Mouse (Mus musculus): Measurements from ENCODE around the gene Taf1. TPM values are rescaled to one million over a fixed set of nuclear protein-coding genes. Genes with fewer than 3 reads are reported as not detected.
"Not testable (repeated sequence)": the region's sequence is repeated elsewhere in the genome, so short reads cannot be mapped to it uniquely, and the experiment has no call there.

The Taf1 gene
- polyA plus RNA-seq (2015; fragmentation: Nextera tagmentation; extraction: Ambion mirVana) = 13.9 and 14.9 TPM in 2 replicates

- peak within 1 kb of the TSS; percentile 64 for H3K4me3 ChIP-seq (replicated peaks)
- peaks cover 8% of the 10 kb centered on the region; the same call in 1 of the 2 replicates for H3K4me1 ChIP-seq
- H3K4me2 ChIP-seq = peak within 1 kb of the TSS; percentile 58
- peak; percentile 99 for ATAC-seq (replicated peaks; ENCODE audit: low FRiP score)
- H3K27me3 ChIP-seq = peaks cover 8% of the 10 kb centered on the region; the same call in 1 of the 2 replicates
- 22% methylated on average over 47 of the region's 47 CpGs for WGBS
- peak within 1 kb of the TSS; percentile 85 for H3K27ac ChIP-seq
- peak within 1 kb of the TSS; percentile 55 for H3K9ac ChIP-seq
- H3K9me3 ChIP-seq (replicated peaks) = no peaks in the 10 kb centered on the region
- H3K36me3 ChIP-seq = peaks cover 18% of the 10 kb centered on the region; the same call in 1 of the 2 replicates
Observed at GRCm38 (mm10) chrX:101532347-101533221, at the start of gene Taf1. Taf1 (plus strand) TSS chrX:101532734.

- H3K4me3 ChIP-seq (replicated peaks); ATAC-seq (replicated peaks; ENCODE audit: low FRiP score); H3K9ac ChIP-seq; H3K9me3 ChIP-seq (replicated peaks); H3K36me3 ChIP-seq; H3K27me3 ChIP-seq; H3K27ac ChIP-seq; H3K4me1 ChIP-seq; H3K4me2 ChIP-seq: not testable (repeated sequence)
- WGBS = 31% methylated on average over 10 of the region's 12 CpGs
Observed at GRCm38 (mm10) chrX:101486487-101487152, 45.9 kb upstream of the Taf1 start.

GRCm38 (mm10) chrX:101504636-101505035 lies 27.9 kb upstream of the Taf1 start:
- H3K4me3 ChIP-seq (replicated peaks) = no peak overlapping the region
- no peaks in the 10 kb centered on the region for H3K4me1 ChIP-seq
- no peaks in the 10 kb centered on the region; the same call in 1 of the 2 replicates for H3K27me3 ChIP-seq
- ATAC-seq (replicated peaks; ENCODE audit: low FRiP score) = no peak
- no peak overlapping the region for H3K27ac ChIP-seq
- H3K4me2 ChIP-seq = no peak overlapping the region
- no peak overlapping the region for H3K9ac ChIP-seq
- no peaks in the 10 kb centered on the region for H3K9me3 ChIP-seq (replicated peaks)
- H3K36me3 ChIP-seq = no peaks in the 10 kb centered on the region
- WGBS = 14% methylated on average over 3 of the region's 3 CpGs

GRCm38 (mm10) chrX:101515710-101516109 lies 16.8 kb upstream of the Taf1 start:
- Histone ChIP-seq H3K4me2 (no peak overlapping the region), H3K4me3 (replicated peaks) (no peak overlapping the region), H3K9ac (no peak overlapping the region), H3K36me3 (no peaks in the 10 kb centered on the region), H3K9me3 (replicated peaks) (no peaks in the 10 kb centered on the region), H3K27ac (no peak overlapping the region), H3K27me3 (no peaks in the 10 kb centered on the region), H3K4me1 (no peaks in the 10 kb centered on the region)
- ATAC-seq (replicated peaks; ENCODE audit: low FRiP score) = no peak
- WGBS = 20% methylated on average over 2 of the region's 2 CpGs

- Histone ChIP-seq H3K9ac (no peak overlapping the region), H3K36me3 (no peaks in the 10 kb centered on the region), H3K9me3 (replicated peaks) (no peaks in the 10 kb centered on the region), H3K27ac (no peak overlapping the region), H3K4me1 (no peaks in the 10 kb centered on the region), H3K4me2 (no peak overlapping the region), H3K4me3 (replicated peaks) (no peak overlapping the region), H3K27me3 (no peaks in the 10 kb centered on the region)
- ATAC-seq (replicated peaks; ENCODE audit: low FRiP score) = no peak
- 88% methylated on average over 4 of the region's 4 CpGs for WGBS
Observed at GRCm38 (mm10) chrX:101518006-101518405, 14.5 kb upstream of the Taf1 start.

- Histone ChIP-seq H3K36me3 (no peaks in the 10 kb centered on the region), H3K27me3 (0 out of 2 replicates have a peak, but pooled peaks cover 2% of the 10 kb centered on the region), H3K9ac (no peak overlapping the region), H3K4me2 (no peak overlapping the region), H3K4me1 (no peaks in the 10 kb centered on the region), H3K27ac (no peak overlapping the region), H3K4me3 (replicated peaks) (no peak overlapping the region), H3K9me3 (replicated peaks) (no peaks in the 10 kb centered on the region)
- 87% methylated on average over 15 of the region's 15 CpGs for WGBS
- ATAC-seq (replicated peaks; ENCODE audit: low FRiP score) = no peak
Observed at GRCm38 (mm10) chrX:101522027-101522426, 10.5 kb upstream of the Taf1 start.

- Histone ChIP-seq H3K9me3 (replicated peaks) (no peaks in the 10 kb centered on the region), H3K27ac (no peak overlapping the region), H3K36me3 (no peaks in the 10 kb centered on the region), H3K4me3 (replicated peaks) (peak overlapping the region; percentile 21), H3K4me2 (0 out of 2 replicates have a peak overlapping the region, but pooled peaks have one; percentile 16), H3K27me3 (peaks cover 14% of the 10 kb centered on the region; the same call in 1 of the 2 replicates), H3K4me1 (no peaks in the 10 kb centered on the region), H3K9ac (no peak overlapping the region)
- WGBS = 58% methylated on average over 9 of the region's 9 CpGs
- no peak for ATAC-seq (replicated peaks; ENCODE audit: low FRiP score)
Observed at GRCm38 (mm10) chrX:101527356-101527755, 5.2 kb upstream of the Taf1 start.

GRCm38 (mm10) chrX:101585455-101585854 lies 52.9 kb downstream of the Taf1 start:
- ATAC-seq (replicated peaks; ENCODE audit: low FRiP score) = no peak
- no peak overlapping the region for H3K4me3 ChIP-seq (replicated peaks)
- no peak overlapping the region for H3K27ac ChIP-seq
- 68% methylated on average over 1 of the region's 1 CpGs for WGBS
- no peak overlapping the region for H3K4me2 ChIP-seq
- H3K27me3 ChIP-seq = peaks cover 3% of the 10 kb centered on the region; the same call in 1 of the 2 replicates
- no peaks in the 10 kb centered on the region for H3K9me3 ChIP-seq (replicated peaks)
- no peak overlapping the region for H3K9ac ChIP-seq
- no peaks in the 10 kb centered on the region for H3K4me1 ChIP-seq
- peaks cover 26% of the 10 kb centered on the region for H3K36me3 ChIP-seq

GRCm38 (mm10) chrX:101616183-101616582 lies 83.6 kb downstream of the Taf1 start:
- ATAC-seq (replicated peaks; ENCODE audit: low FRiP score) = no peak
- Histone ChIP-seq H3K4me3 (replicated peaks) (no peak overlapping the region), H3K4me2 (no peak overlapping the region), H3K4me1 (no peaks in the 10 kb centered on the region), H3K9ac (no peak overlapping the region), H3K27ac (no peak overlapping the region), H3K27me3 (peaks cover 24% of the 10 kb centered on the region; the same call in 1 of the 2 replicates), H3K36me3 (no peaks in the 10 kb centered on the region), H3K9me3 (replicated peaks) (no peaks in the 10 kb centered on the region)
- WGBS = 88% methylated on average over 3 of the region's 3 CpGs

GRCm38 (mm10) chrX:101617889-101618288 lies 85.4 kb downstream of the Taf1 start:
- WGBS = 67% methylated on average over 10 of the region's 10 CpGs
- no peak for ATAC-seq (replicated peaks; ENCODE audit: low FRiP score)
- no peaks in the 10 kb centered on the region for H3K9me3 ChIP-seq (replicated peaks)
- no peaks in the 10 kb centered on the region for H3K4me1 ChIP-seq
- no peak overlapping the region for H3K4me3 ChIP-seq (replicated peaks)
- no peak overlapping the region for H3K4me2 ChIP-seq
- peaks cover 20% of the 10 kb centered on the region; the same call in 1 of the 2 replicates for H3K27me3 ChIP-seq
- H3K27ac ChIP-seq = no peak overlapping the region
- no peak overlapping the region for H3K9ac ChIP-seq
- H3K36me3 ChIP-seq = no peaks in the 10 kb centered on the region

- Histone ChIP-seq H3K27me3 (peaks cover 15% of the 10 kb centered on the region; the same call in 1 of the 2 replicates), H3K4me3 (replicated peaks) (no peak overlapping the region), H3K4me1 (no peaks in the 10 kb centered on the region), H3K36me3 (no peaks in the 10 kb centered on the region), H3K9me3 (replicated peaks) (no peaks in the 10 kb centered on the region), H3K9ac (no peak overlapping the region), H3K4me2 (no peak overlapping the region), H3K27ac (no peak overlapping the region)
- WGBS = 59% methylated on average over 6 of the region's 6 CpGs
- ATAC-seq (replicated peaks; ENCODE audit: low FRiP score) = no peak
Observed at GRCm38 (mm10) chrX:101620317-101620716, 87.8 kb downstream of the Taf1 start.

GRCm38 (mm10) chrX:101622539-101622938 lies 90.0 kb downstream of the Taf1 start:
- 67% methylated on average over 3 of the region's 3 CpGs for WGBS
- Histone ChIP-seq H3K4me2 (no peak overlapping the region), H3K27me3 (peaks cover 12% of the 10 kb centered on the region; the same call in 1 of the 2 replicates), H3K4me1 (no peaks in the 10 kb centered on the region), H3K27ac (no peak overlapping the region), H3K4me3 (replicated peaks) (no peak overlapping the region), H3K36me3 (no peaks in the 10 kb centered on the region), H3K9ac (no peak overlapping the region), H3K9me3 (replicated peaks) (no peaks in the 10 kb centered on the region)
- ATAC-seq (replicated peaks; ENCODE audit: low FRiP score) = no peak
